Mouse (Mus musculus): ENCODE results near the gene Sgo2b. TPM values are rescaled to one million over a fixed set of nuclear protein-coding genes. Genes with fewer than 3 reads are reported as not detected.
"Not testable (repeated sequence)": the region's sequence is repeated elsewhere in the genome, so short reads cannot be mapped to it uniquely, and the experiment has no call there.

The Sgo2b gene
- polyA plus RNA-seq (2012; rRNA removed), result not detected in 2 replicates

DNA sequence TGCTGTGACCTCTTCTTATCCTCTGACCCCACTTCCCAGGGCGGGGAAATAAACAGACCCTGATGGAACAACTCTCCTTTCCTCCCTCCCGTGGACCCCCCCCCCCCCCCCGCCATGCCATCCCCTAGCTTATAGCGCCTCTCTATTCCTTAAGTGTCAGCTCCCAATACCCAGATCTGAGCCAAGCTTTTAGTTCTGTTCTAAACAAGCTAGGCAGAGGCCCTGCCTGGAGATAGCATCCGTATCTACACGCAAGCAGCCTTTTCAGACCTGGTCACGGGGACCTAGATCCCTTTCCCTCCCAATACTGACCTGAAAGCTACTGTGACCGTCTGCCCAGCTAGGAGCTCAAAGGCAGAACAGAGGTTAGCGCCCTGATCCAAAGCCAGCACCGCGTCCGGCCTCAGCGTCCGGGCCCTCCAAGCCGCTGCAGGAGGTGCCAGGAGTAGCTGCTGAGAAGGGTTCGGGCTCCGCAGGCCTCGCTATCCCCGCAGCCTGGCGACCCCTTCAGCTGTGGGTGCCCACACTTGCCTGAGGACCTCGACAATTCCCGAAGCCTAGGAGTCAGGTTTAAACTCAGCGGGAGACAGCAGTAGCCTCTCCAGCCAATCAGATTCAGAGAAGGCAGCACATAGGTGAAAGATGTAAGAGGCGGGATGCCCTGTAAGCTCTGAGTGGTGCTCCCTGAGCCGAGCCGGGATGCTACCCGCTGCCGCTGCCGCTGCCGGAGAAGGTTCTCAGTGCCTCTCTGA, at the start of gene Sgo2b:
Sgo2b (minus strand) TSS at position 623 of the 752 bp plus-strand sequence.
- Histone ChIP-seq H3K27me3 (ENCODE audit: control insufficient read depth, insufficient read depth, low read length) (no peaks in the 10 kb centered on the region), H3K27ac (ENCODE audit: control insufficient read depth, insufficient read depth, low read length) (no peak within 1 kb of the TSS), H3K4me1 (replicated peaks; ENCODE audit: control insufficient read depth, insufficient read depth, low read length) (no peaks in the 10 kb centered on the region), H3K36me3 (ENCODE audit: control insufficient read depth, insufficient read depth, low read length) (no peaks in the 10 kb centered on the region), H3K4me3 (ENCODE audit: control insufficient read depth, insufficient read depth, low read length) (no peak within 1 kb of the TSS)
- no peak for TF ChIP-seq POLR2A (IDR thresholded peaks at IDR 0.05; ENCODE audit: control insufficient read depth, extremely low read depth, insufficient read depth, low read length, poor library complexity)
- TF ChIP-seq CTCF (IDR thresholded peaks at IDR 0.05; ENCODE audit: borderline replicate concordance, control insufficient read depth, extremely low read depth, insufficient read depth, low read length, poor library complexity), result no peak
- 16% methylated on average over 29 of the region's 30 CpGs for WGBS
- DNase-seq, result no peak

GRCm38 (mm10) chr8:63970612-63971391, 18.8 kb upstream of the Sgo2b start:
- H3K36me3 ChIP-seq (ENCODE audit: control insufficient read depth, insufficient read depth, low read length); H3K4me1 ChIP-seq (replicated peaks; ENCODE audit: control insufficient read depth, insufficient read depth, low read length); H3K27ac ChIP-seq (ENCODE audit: control insufficient read depth, insufficient read depth, low read length); H3K27me3 ChIP-seq (ENCODE audit: control insufficient read depth, insufficient read depth, low read length); DNase-seq; H3K4me3 ChIP-seq (ENCODE audit: control insufficient read depth, insufficient read depth, low read length): not testable (repeated sequence)
- 56% methylated on average over 9 of the region's 9 CpGs for WGBS

DNA sequence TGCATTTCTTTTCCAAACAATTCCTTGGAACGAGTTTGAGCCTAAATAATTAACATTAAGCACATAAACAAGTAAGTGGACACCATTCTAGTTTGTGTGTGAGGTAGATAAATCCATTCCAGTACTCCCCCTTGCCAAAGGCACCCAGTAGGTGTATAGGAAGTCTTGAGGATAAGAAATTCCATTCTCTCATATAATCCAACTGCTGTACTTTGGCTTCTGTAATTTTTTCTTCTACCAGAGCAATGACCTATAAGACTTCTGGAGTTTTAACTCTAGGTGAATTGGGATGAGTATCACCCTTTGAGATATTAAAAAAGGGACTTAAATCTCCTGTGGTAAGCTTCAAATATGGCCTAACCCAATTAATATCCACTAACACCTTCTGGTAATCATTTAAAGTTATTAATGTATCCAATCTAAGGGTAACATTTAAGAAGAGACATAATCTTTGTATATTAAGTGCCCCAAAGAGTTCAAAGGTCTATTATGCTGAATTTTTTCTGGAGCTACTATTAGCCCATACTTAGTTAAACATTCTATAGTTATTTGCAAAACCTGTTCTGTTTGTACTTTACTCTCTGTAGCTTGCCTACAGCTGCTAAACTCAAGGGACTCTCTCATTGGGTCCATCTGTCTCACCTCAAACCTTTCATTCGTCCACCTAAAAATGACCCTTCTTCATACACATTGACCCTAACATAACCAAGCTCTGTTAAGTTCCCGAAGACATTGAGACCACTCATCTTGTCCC, 9.2 kb upstream of the Sgo2b start:
- Histone ChIP-seq H3K27me3 (ENCODE audit: control insufficient read depth, insufficient read depth, low read length) (no peaks in the 10 kb centered on the region), H3K36me3 (ENCODE audit: control insufficient read depth, insufficient read depth, low read length) (no peaks in the 10 kb centered on the region), H3K27ac (ENCODE audit: control insufficient read depth, insufficient read depth, low read length) (no peak overlapping the region), H3K4me1 (replicated peaks; ENCODE audit: control insufficient read depth, insufficient read depth, low read length) (no peaks in the 10 kb centered on the region), H3K4me3 (ENCODE audit: control insufficient read depth, insufficient read depth, low read length) (no peak overlapping the region)
- WGBS, result 78% methylated on average over 3 of the region's 3 CpGs
- TF ChIP-seq CTCF (IDR thresholded peaks at IDR 0.05; ENCODE audit: borderline replicate concordance, control insufficient read depth, extremely low read depth, insufficient read depth, low read length, poor library complexity), result no peak
- TF ChIP-seq POLR2A (IDR thresholded peaks at IDR 0.05; ENCODE audit: control insufficient read depth, extremely low read depth, insufficient read depth, low read length, poor library complexity), result no peak
- no peak for DNase-seq

DNA sequence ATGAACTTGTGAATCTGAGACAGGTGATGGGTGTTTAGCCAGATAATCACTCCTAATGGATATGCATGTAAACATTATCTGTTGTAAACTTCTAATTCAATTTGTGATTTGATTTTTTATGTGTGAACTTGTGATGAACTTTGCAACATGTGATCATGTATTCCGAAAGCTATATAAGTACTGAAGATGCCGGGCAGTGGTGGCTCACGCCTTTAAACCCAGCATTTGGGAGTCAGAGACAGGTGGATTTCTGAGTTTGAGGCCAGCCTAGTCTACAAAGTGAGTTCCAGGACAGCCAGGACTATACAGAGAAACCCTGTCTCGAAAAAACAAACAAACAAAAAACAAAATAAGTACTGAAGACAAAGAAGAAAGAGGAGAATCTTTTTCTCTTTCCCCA, 1.8 kb upstream of the Sgo2b start:
- not testable (repeated sequence) for H3K36me3 ChIP-seq (ENCODE audit: control insufficient read depth, insufficient read depth, low read length); H3K27ac ChIP-seq (ENCODE audit: control insufficient read depth, insufficient read depth, low read length); H3K4me1 ChIP-seq (replicated peaks; ENCODE audit: control insufficient read depth, insufficient read depth, low read length); DNase-seq; H3K27me3 ChIP-seq (ENCODE audit: control insufficient read depth, insufficient read depth, low read length); H3K4me3 ChIP-seq (ENCODE audit: control insufficient read depth, insufficient read depth, low read length)
- WGBS, result 79% methylated on average over 4 of the region's 4 CpGs

GRCm38 (mm10) chr8:63933171-63933570, 18.9 kb downstream of the Sgo2b start:
- Histone ChIP-seq H3K4me1 (replicated peaks; ENCODE audit: control insufficient read depth, insufficient read depth, low read length) (no peaks in the 10 kb centered on the region), H3K36me3 (ENCODE audit: control insufficient read depth, insufficient read depth, low read length) (no peaks in the 10 kb centered on the region), H3K4me3 (ENCODE audit: control insufficient read depth, insufficient read depth, low read length) (no peak overlapping the region), H3K27ac (ENCODE audit: control insufficient read depth, insufficient read depth, low read length) (no peak overlapping the region), H3K27me3 (ENCODE audit: control insufficient read depth, insufficient read depth, low read length) (no peaks in the 10 kb centered on the region)
- 91% methylated on average over 7 of the region's 7 CpGs for WGBS
- TF ChIP-seq CTCF (IDR thresholded peaks at IDR 0.05; ENCODE audit: borderline replicate concordance, control insufficient read depth, extremely low read depth, insufficient read depth, low read length, poor library complexity), result no peak
- no peak for TF ChIP-seq POLR2A (IDR thresholded peaks at IDR 0.05; ENCODE audit: control insufficient read depth, extremely low read depth, insufficient read depth, low read length, poor library complexity)
- DNase-seq, result no peak

DNA sequence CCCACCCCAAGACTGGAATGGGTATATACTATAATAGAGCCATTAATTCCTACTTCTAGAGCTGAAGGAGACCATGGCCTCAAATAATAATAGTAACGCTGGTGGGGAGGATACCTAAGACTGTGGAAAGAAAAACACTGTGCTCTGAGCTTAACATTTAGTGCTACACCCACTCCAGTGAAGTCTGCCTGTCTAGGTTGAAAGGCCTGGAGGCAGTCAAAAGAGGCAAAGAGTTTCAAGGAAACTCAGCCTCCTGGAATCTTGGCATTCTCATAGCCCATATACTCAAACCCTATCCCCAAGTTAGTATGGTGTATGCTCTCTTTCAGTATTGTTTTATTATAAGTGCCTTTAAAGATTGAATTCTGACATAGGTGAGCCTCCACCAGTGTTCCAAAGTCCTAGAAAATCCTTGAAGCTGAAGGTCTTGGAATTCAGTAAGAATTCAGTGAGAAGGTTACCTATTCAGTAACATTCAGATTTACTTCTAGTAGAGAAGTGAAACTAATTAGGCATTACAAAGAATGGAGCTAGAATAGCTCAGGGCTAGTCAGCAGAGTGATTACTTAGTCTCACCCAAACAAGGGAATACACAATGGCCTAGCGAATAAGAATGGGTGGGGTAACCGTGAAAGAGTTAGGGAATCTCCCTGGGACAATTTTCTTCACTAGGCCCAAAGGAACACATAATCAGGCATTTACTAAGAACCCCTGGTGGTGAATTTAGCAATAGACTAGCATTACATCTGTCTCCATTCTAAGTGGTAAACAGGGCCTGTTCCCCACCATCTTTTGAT, 22.5 kb downstream of the Sgo2b start:
- no peaks in the 10 kb centered on the region for H3K36me3 ChIP-seq (ENCODE audit: control insufficient read depth, insufficient read depth, low read length)
- no peaks in the 10 kb centered on the region for H3K4me1 ChIP-seq (replicated peaks; ENCODE audit: control insufficient read depth, insufficient read depth, low read length)
- TF ChIP-seq CTCF (IDR thresholded peaks at IDR 0.05; ENCODE audit: borderline replicate concordance, control insufficient read depth, extremely low read depth, insufficient read depth, low read length, poor library complexity) (no peak), POLR2A (IDR thresholded peaks at IDR 0.05; ENCODE audit: control insufficient read depth, extremely low read depth, insufficient read depth, low read length, poor library complexity) (no peak)
- 92% methylated on average over 3 of the region's 3 CpGs for WGBS
- no peak for DNase-seq
- H3K4me3 ChIP-seq (ENCODE audit: control insufficient read depth, insufficient read depth, low read length), result no peak overlapping the region
- H3K27me3 ChIP-seq (ENCODE audit: control insufficient read depth, insufficient read depth, low read length), result no peaks in the 10 kb centered on the region
- H3K27ac ChIP-seq (ENCODE audit: control insufficient read depth, insufficient read depth, low read length), result no peak overlapping the region

All from thymus, adult 2 months (tissue).